Mouse (Mus musculus) forebrain, embryonic 13.5 days (tissue): Measurements from ENCODE around the gene Spred1. TPM values are rescaled to one million over a fixed set of nuclear protein-coding genes. Genes with fewer than 3 reads are reported as not detected.
A peak's percentile ranks its signal among the peaks of the same experiment; 100 is the strongest.

Experiments
- ATAC-seq: fragments of 200-750 bp; cut with Nextera tagmentation; 2 replicates; pipeline ENCODE4 v1.8.0; 2017
- H3K27ac ChIP-seq: fragments of 300-500 bp; sonication (generic); 2 replicates; pipeline ENCODE4 v1.5.1; 2015; ENCODE audit warnings: inconsistent platforms, mild to moderate bottlenecking, moderate library complexity
- H3K27me3 ChIP-seq: fragments of 300-500 bp; sonication (generic); 2 replicates; pipeline ENCODE4 v1.6.1; 2015; ENCODE audit warnings: mild to moderate bottlenecking, inconsistent platforms
- H3K36me3 ChIP-seq: fragments of 300-500 bp; sonication (generic); 2 replicates; pipeline ENCODE4 v1.6.1; 2015; ENCODE audit warnings: mild to moderate bottlenecking, inconsistent platforms; ENCODE audit not compliant: poor library complexity, severe bottlenecking
- H3K4me1 ChIP-seq: fragments of 300-500 bp; sonication (generic); 2 replicates; pipeline ENCODE4 v1.6.1; 2015; ENCODE audit warnings: inconsistent platforms
- H3K4me2 ChIP-seq: fragments of 300-500 bp; sonication (generic); 2 replicates; pipeline ENCODE4 v1.6.1; 2015; ENCODE audit warnings: inconsistent platforms, mild to moderate bottlenecking, moderate library complexity
- H3K4me3 ChIP-seq: fragments of 300-500 bp; sonication (generic); 2 replicates; pipeline ENCODE4 v1.5.1; 2015; ENCODE audit warnings: mild to moderate bottlenecking, inconsistent platforms
- H3K9ac ChIP-seq: fragments of 300-500 bp; sonication (generic); 2 replicates; pipeline ENCODE4 v1.6.1; 2015; ENCODE audit warnings: mild to moderate bottlenecking, inconsistent platforms
- H3K9me3 ChIP-seq: fragments of 300-500 bp; sonication (generic); replicated peaks from 2 replicates; pipeline ENCODE4 v1.6.1; 2016; ENCODE audit warnings: inconsistent platforms
- WGBS: fragments of 180-500 bp; shearing (Covaris S2); methylation state at CpG from one replicate; pipeline ENCODE4 v1.1.7; 2015; 5-methylcytosine and 5-hydroxymethylcytosine counted together
- polyA plus RNA-seq: library from polyadenylated mRNA; unstranded; fragments of >200 nt; fragmentation: Nextera tagmentation; extraction: Ambion mirVana; gene quantifications from 2 replicates; pipeline ENCODE4 v1.2.1, GENCODE M21; 2015

Gene Spred1
- 7.7 and 8.3 TPM in 2 replicates for polyA plus RNA-seq

DNA sequence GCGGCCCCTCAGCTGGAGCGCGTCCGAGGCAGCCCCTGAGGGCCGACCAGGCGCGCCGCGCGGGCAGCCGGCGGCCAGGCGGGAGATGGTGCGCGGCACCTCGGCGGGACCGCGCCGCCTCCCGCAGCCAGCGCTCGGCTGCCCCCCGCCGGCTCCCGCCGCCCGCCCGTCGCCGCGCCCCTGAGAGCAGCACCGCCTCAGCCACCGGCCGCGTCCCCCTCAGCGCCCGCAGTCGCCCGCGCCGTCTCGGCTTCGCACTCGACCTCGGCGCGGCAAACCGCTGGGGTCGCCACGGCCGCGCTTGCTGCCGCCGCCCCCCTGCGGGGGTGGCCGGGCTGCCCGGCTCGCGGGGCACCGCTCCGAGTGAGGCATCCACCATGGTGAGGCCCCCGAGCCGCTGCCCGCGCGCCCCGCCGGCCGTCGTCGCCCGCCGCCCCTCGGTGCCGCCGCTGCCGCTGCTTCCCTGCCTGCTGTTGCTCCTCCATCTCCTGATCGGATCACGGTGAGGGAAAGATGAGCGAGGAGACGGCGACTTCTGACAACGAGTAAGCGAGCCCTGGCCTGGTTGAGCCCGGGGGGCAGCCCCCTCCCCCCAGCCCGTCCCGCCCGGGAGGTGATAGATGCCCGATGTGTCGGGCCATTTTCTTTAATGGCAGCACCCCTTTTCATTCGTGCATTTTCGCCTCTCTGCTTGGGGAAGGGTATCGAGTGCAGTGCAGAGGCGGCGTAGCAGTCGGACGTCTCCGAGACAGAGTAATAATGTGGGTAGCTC, at the start of gene Spred1:
Gene Spred1, plus strand, starts transcription at position 163 of the 772 bp plus-strand sequence.
- Histone ChIP-seq H3K9ac (peak within 1 kb of the TSS; percentile 98), H3K27ac (peak within 1 kb of the TSS; percentile 99), H3K36me3 (no peaks in the 10 kb centered on the region), H3K4me2 (peak within 1 kb of the TSS; percentile 80), H3K27me3 (no peaks in the 10 kb centered on the region), H3K9me3 (no peaks in the 10 kb centered on the region), H3K4me3 (peak within 1 kb of the TSS; percentile 94), H3K4me1 (peaks cover 24% of the 10 kb centered on the region)
- ATAC-seq, result peak; percentile 55
- WGBS, result 2% methylated on average over 45 of the region's 99 CpGs

DNA sequence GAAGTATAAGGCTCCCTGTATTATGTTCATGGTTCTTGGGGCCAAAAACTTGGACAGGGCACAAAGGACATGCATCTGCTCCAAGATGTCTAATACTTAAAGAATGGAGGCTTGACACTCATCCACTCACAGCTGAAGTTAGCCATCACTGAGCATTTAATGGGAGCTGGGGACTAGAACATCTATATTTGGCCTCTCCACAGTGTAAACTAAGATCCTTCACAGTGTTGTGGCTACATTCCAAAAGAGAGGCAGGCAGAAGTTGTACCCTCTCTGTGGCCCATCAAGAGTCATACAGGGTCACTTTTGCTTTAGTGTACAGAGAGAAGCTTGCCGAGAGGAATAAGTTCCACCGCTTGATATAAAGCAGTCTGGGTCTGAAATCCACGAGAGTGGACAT, 49.6 kb upstream of the Spred1 start:
- no peak overlapping the region for H3K4me2 ChIP-seq
- no peak overlapping the region for H3K27ac ChIP-seq
- no peaks in the 10 kb centered on the region for H3K4me1 ChIP-seq
- WGBS, result 87% methylated on average over 3 of the region's 3 CpGs
- no peaks in the 10 kb centered on the region for H3K9me3 ChIP-seq
- no peak overlapping the region for H3K9ac ChIP-seq
- no peak overlapping the region for H3K4me3 ChIP-seq
- ATAC-seq, result no peak
- no peaks in the 10 kb centered on the region for H3K36me3 ChIP-seq
- no peaks in the 10 kb centered on the region for H3K27me3 ChIP-seq

DNA sequence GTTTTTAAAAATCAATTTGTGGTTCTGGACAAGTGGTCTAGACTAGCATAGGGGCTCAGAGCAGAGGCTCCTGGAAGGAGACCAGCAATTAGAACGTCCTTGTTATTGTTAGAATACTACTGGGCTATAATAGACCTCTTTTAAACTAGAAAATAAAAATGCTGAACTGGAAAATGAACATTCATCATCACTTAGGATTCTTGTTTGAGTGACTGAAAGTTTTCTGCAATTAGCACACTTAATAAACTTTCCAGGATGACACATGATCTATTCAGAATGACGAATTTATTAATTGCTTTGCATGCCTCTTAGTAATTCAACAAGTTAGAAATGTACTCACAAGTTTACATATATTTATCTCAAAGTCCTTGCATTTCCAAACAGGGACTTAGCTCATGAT, 42.5 kb upstream of the Spred1 start:
- no peak for ATAC-seq
- H3K4me3 ChIP-seq, result no peak overlapping the region
- 71% methylated on average over 2 of the region's 2 CpGs for WGBS
- H3K27ac ChIP-seq, result no peak overlapping the region
- H3K9me3 ChIP-seq, result no peaks in the 10 kb centered on the region
- no peak overlapping the region for H3K4me2 ChIP-seq
- no peaks in the 10 kb centered on the region for H3K4me1 ChIP-seq
- H3K9ac ChIP-seq, result no peak overlapping the region
- H3K36me3 ChIP-seq, result no peaks in the 10 kb centered on the region
- no peaks in the 10 kb centered on the region for H3K27me3 ChIP-seq

DNA sequence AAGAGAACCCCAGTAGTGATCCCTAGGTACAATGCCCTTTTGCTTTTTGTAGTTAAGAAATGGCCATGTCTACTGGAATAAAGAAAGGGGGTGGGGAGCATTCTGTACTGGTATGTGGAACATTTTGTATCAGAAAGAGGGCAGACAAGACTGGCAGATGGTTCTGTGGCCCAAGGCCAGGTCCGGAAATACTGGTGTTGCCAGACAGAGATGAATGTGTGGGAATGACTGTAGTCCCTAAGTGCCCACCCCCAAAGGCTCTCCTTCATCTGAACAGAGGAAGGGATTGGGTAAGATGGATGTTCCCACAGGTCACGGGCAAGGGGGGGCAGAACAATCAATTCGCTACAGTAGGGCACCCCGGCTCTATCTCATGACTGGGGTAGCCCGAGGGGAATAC, 41.6 kb upstream of the Spred1 start:
- 87% methylated on average over 5 of the region's 5 CpGs for whole genome bisulfite sequencing
- H3K9me3 ChIP-seq, result no peaks in the 10 kb centered on the region

DNA sequence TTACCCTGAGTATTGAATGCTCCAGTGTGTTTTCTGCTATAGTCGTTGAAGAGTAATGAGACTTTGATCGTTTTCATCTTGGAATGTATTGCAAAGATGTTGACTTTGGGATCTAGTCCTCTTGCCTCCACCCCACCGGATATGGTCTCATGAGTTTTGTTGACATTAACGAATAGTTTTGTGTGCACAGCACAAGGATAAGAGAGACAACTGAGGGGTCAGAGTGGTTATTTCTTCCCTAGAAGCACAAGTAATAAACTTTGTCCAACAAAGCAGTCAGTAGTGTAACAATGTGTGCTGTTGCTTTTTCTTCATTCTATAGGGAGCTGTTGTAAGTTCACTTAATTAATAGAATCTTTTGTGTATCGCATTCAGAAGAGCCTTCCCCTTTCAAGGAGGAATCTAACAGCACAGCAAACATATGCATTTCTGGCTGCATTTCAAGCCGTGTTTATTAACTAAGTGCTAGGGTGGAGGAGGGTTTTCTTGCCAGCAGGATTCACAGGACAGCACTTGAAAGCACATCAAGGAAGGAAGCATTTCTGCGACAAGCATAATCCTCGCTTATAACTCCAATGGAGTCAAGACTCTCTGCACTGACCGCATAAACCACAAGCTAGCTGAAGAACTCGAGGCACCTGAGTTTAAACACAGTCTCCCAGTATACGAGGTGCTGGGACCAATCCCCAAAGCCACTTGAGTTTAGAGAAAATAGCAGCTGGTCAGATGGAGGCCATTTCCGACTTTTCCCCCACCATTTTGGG, 35.0 kb upstream of the Spred1 start:
- Histone ChIP-seq H3K4me3 (no peak overlapping the region), H3K27ac (no peak overlapping the region), H3K4me1 (peaks cover 18% of the 10 kb centered on the region), H3K36me3 (no peaks in the 10 kb centered on the region), H3K9me3 (no peaks in the 10 kb centered on the region), H3K27me3 (no peaks in the 10 kb centered on the region), H3K9ac (no peak overlapping the region), H3K4me2 (no peak overlapping the region)
- no peak for ATAC-seq
- 50% methylated on average over 12 of the region's 12 CpGs for WGBS

More for the DNA sequence above, 41.6 kb upstream of the Spred1 start:
- Histone ChIP-seq H3K4me2 (no peak overlapping the region), H3K4me1 (no peaks in the 10 kb centered on the region), H3K36me3 (no peaks in the 10 kb centered on the region), H3K4me3 (no peak overlapping the region), H3K9ac (no peak overlapping the region), H3K27me3 (no peaks in the 10 kb centered on the region), H3K27ac (no peak overlapping the region)
- ATAC-seq, result no peak

DNA sequence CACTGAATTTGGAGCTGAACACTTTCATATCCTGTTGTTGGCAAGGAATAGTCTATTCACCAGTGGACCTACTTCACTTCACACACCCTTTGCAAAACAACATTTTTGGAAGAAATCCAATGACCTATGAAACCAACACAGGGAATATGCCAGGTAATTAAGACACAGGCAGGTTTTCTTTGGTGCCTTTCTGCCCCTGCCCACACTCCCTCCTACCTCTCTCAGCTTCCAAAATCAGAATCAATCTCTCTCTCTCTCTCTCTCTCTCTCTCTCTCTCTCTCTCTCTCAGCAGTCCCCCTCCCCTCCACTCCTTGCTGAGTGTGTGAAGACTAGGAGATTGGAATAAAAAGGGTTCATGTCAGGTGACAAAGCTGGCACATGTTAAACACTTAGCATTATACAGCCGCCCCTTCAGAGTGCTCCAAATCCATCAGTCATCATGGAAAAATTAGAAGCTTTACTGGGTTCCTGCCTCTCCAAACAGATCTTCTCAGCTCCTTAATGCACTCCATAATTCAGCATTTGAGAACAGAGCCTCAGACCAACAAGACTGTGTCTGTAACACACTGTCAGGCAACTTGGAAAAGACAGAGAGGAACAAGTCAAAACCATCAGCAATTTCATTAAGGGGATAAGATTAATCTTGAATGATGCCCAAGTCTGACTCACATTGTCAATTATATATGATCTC, 34.3 kb upstream of the Spred1 start:
- Histone ChIP-seq H3K4me3 (no peak overlapping the region), H3K4me2 (no peak overlapping the region), H3K27me3 (no peaks in the 10 kb centered on the region), H3K4me1 (peaks cover 18% of the 10 kb centered on the region), H3K9me3 (no peaks in the 10 kb centered on the region), H3K36me3 (no peaks in the 10 kb centered on the region), H3K9ac (no peak overlapping the region), H3K27ac (no peak overlapping the region)
- ATAC-seq, result peak; percentile 58; the same call in 1 of the 2 replicates
- 65% methylated on average over 1 of the region's 1 CpGs for WGBS

DNA sequence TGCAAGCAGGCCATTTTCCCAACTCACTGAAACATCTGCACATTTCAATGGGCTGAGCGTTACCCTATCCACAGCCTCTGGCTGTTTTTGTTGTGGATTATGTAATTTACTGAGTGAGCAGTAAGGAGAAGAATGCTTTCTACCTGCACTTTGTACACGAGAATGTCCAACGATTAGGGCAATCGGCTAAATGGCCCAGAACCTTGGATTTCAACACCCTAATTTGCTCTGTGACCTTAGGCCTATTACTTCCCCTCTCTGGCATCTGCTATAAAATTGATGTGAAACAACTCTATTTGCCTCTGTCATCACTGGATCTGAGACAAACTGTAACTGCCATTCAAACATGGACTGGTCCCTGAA, 33.7 kb upstream of the Spred1 start:
- H3K4me2 ChIP-seq, result no peak overlapping the region
- WGBS, result 83% methylated on average over 4 of the region's 4 CpGs
- no peak overlapping the region for H3K4me3 ChIP-seq
- H3K27ac ChIP-seq, result no peak overlapping the region
- H3K9me3 ChIP-seq, result no peaks in the 10 kb centered on the region
- peaks cover 18% of the 10 kb centered on the region for H3K4me1 ChIP-seq
- 0 out of 2 replicates have a peak, but pooled peaks have one; percentile 19 for ATAC-seq
- no peak overlapping the region for H3K9ac ChIP-seq
- H3K27me3 ChIP-seq, result no peaks in the 10 kb centered on the region
- no peaks in the 10 kb centered on the region for H3K36me3 ChIP-seq

DNA sequence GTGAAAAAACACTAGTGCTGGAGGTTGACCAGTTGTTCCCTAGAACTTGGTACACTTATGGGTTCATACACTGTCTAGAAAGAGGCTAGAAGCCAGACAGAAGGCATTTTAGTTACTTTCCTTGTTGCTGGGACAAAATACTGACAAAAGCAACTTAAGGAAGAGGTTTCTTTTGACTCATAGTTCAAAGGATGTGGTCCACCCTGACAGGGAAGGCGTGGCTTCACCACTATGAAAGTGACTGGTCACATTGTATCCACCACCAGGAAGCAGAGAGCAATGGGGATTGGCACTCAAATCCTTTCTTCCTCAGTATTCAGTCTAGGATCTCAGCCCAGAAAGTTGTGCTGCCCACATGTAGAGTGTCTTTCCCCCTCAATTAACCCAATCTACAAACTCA, 31.7 kb upstream of the Spred1 start:
- ATAC-seq, result no peak
- Histone ChIP-seq H3K4me3 (no peak overlapping the region), H3K4me1 (peaks cover 18% of the 10 kb centered on the region), H3K27ac (no peak overlapping the region), H3K9ac (no peak overlapping the region), H3K4me2 (no peak overlapping the region), H3K27me3 (no peaks in the 10 kb centered on the region), H3K9me3 (no peaks in the 10 kb centered on the region), H3K36me3 (no peaks in the 10 kb centered on the region)
- 87% methylated on average over 1 of the region's 1 CpGs for WGBS

DNA sequence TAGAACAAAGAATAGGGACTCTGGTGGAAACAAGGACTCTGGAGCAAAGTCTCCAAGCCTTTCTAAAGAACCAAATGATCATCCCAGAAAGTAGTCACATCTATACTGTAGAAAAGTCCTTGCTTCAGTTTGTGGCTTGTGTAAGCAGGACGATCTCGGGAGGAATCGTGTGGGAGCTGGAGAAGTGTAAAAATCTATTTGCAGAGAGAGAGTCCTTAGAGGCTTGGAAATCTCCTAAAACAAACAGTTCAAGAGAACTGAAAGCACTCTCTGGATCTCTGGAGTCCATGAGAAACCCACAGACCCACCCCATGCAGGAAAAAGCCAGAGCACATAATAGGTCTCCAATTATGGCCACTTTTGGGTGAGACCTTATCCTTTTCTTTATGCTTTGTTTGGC, 31.1 kb upstream of the Spred1 start:
- H3K27ac ChIP-seq, result no peak overlapping the region
- WGBS, result 69% methylated on average over 3 of the region's 3 CpGs
- H3K9ac ChIP-seq, result no peak overlapping the region
- H3K36me3 ChIP-seq, result no peaks in the 10 kb centered on the region
- ATAC-seq, result no peak
- no peaks in the 10 kb centered on the region for H3K9me3 ChIP-seq
- H3K4me2 ChIP-seq, result no peak overlapping the region
- H3K4me1 ChIP-seq, result peaks cover 18% of the 10 kb centered on the region
- H3K27me3 ChIP-seq, result no peaks in the 10 kb centered on the region
- H3K4me3 ChIP-seq, result no peak overlapping the region

DNA sequence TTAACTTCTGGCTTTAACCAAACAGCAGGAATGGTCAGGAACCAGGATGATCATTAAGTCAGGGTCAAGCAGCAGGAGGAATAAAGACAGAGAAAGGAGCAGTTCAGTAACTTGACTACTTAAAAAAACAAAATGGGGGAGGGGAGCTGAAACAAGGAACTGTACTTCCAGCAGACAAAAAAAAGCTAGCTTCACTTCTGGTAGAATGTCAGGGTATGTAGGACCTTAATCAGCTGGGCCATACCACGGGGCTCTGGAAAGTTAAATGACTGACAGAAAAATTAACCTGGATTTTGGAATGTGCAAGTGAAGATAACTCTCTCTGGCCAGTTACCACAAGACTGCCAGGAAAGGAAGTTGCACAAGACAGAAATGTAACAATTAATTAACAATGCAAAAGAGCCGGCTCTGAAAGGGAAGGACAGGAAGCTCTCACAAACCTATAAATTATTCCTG, 28.2 kb upstream of the Spred1 start:
- Histone ChIP-seq H3K4me1 (no peaks in the 10 kb centered on the region), H3K27ac (no peak overlapping the region), H3K4me3 (no peak overlapping the region), H3K9me3 (no peaks in the 10 kb centered on the region), H3K9ac (no peak overlapping the region), H3K27me3 (no peaks in the 10 kb centered on the region), H3K36me3 (no peaks in the 10 kb centered on the region), H3K4me2 (no peak overlapping the region)
- ATAC-seq, result no peak
- WGBS, result 84% methylated on average over 2 of the region's 2 CpGs

DNA sequence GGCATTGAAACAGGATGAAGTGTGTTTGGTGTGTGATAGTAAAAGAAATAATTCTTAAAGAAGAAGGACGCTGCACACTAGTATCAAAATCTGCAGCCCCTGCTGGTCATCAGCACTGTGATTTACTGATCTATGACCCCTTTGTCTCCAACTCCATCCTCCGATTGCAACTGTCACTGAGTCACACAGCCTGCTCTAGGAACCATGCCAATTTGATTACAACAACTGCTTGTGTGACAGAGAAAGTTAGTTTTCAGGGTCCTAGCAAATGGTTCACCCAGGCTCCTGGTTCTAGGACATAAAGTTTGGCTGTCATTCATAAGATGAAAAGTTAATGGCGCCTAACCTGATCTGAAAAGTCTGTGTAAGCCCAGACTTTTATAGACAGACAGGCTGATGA, 25.7 kb upstream of the Spred1 start:
- no peaks in the 10 kb centered on the region for H3K4me1 ChIP-seq
- 67% methylated on average over 3 of the region's 3 CpGs for WGBS

DNA sequence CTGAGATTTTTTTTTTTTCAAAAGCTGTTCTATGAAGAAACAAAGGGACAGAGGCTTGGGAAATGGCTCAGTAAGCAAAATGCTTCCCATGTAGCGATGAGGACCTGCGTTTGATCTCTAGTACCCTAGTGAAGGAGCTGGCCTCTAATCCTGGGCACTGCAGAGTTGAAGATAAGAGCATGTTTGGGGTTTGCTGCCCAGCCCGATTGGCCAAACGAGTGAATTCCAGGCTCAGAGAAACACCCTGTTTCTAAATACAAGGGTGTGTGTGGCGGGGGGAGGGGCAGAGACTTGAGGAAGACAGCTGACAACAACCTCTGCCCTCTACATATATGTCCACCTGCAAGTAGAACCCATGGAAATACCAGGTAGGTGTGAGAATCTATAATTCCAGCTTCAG, 23.9 kb upstream of the Spred1 start:
- no peak for ATAC-seq
- Histone ChIP-seq H3K9me3 (no peaks in the 10 kb centered on the region), H3K36me3 (no peaks in the 10 kb centered on the region), H3K4me2 (no peak overlapping the region), H3K9ac (no peak overlapping the region), H3K4me3 (no peak overlapping the region), H3K4me1 (no peaks in the 10 kb centered on the region), H3K27ac (no peak overlapping the region), H3K27me3 (no peaks in the 10 kb centered on the region)
- WGBS, result 75% methylated on average over 5 of the region's 5 CpGs

More for the DNA sequence above, 25.7 kb upstream of the Spred1 start:
- Histone ChIP-seq H3K4me3 (no peak overlapping the region), H3K9me3 (no peaks in the 10 kb centered on the region), H3K36me3 (no peaks in the 10 kb centered on the region), H3K27ac (no peak overlapping the region), H3K27me3 (no peaks in the 10 kb centered on the region), H3K9ac (no peak overlapping the region), H3K4me2 (no peak overlapping the region)
- ATAC-seq, result no peak
